Mouse (Mus musculus): ENCODE measurements around the gene Limk1. TPM values are rescaled to one million over a fixed set of nuclear protein-coding genes. Genes with fewer than 3 reads are reported as not detected.

The Limk1 gene
- polyA plus RNA-seq, 1 experiment from 2014 or later, result 3.8 TPM

DNA sequence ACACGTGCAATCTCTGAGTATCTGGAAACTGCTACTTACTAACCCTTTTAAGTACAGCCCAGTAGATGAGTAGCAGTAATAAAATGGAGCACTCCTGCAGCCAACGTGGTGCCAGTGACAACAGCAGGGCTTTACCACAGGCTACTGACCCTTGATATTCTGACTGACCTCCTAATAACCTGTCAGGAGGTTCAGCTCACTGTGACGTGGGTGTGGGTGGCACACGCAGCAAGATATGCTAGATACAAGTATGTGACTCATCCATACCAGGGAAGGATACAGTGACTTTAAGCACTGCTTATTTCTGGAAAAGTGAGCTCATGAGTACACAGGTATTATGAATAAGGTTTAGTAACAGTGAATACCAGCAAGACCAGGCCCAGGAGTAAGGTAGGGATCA is 58.9 kb downstream of the Limk1 start:
- Histone ChIP-seq H3K4me2 (no peak overlapping the region), H3K9me3 (no peaks in the 10 kb centered on the region), H3K4me1 (peaks cover 52% of the 10 kb centered on the region), H3K4me3 (no peak overlapping the region), H3K27me3 (replicated peaks) (no peaks in the 10 kb centered on the region), H3K27ac (replicated peaks) (no peak overlapping the region), H3K9ac (no peak overlapping the region), H3K36me3 (peaks cover 93% of the 10 kb centered on the region)
- ATAC-seq (ENCODE audit: extremely low read depth, insufficient number of reproducible peaks, low FRiP score, low TSS enrichment), result no peak
- 37% methylated on average over 4 of the region's 4 CpGs for WGBS

DNA sequence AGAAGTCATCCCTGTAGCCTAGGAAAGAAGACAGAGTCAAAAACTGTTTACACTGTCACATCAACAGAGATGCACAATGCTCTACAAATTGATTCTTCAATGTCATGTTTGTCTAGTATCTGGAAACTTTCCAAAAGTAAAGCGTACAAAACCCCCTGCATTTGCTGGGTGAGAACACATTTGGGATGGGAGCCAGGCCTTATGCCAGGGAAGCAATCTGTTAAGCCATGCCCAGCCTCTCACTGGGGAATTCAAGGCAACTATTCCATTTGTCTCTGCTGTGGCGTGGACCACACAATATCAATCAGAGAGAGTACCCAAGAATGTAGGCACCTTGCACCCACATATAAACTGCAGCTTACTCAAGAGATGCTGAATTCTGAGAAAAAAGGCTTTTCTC is 66.3 kb downstream of the Limk1 start:
- no peak for ATAC-seq (ENCODE audit: extremely low read depth, insufficient number of reproducible peaks, low FRiP score, low TSS enrichment)
- Histone ChIP-seq H3K4me1 (peaks cover 9% of the 10 kb centered on the region), H3K36me3 (peaks cover 100% of the 10 kb centered on the region), H3K4me3 (no peak overlapping the region), H3K27me3 (replicated peaks) (no peaks in the 10 kb centered on the region), H3K9ac (no peak overlapping the region), H3K27ac (replicated peaks) (no peak overlapping the region), H3K9me3 (no peaks in the 10 kb centered on the region), H3K4me2 (no peak overlapping the region)
- WGBS, result 87% methylated on average over 2 of the region's 2 CpGs

DNA sequence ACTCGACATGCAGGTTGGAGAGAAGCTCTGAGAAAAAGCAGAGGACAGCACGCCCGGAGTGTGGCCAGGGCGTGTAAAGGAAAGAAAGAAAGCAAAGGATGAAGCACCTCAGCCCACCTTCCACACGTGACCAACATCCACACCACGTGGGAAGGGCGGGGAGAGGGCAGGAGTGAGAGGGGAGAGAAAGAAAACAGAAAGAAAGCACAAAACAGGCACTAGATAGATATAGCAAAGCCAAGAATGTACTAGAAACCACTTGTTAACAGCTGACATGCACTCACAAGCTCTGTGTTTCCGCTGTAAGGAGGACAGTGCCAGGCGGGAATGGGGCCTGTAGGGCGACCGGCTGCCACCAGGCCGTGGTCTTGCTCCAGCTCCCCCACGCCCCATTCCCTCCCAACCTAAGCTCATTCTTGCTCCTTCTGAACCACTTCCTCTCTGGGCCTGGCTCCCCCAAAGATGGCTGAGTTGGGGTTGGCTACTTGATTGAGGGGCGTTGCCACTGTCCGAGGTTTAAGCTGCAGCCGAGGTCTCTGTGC is 67.2 kb downstream of the Limk1 start:
- WGBS, result 81% methylated on average over 16 of the region's 16 CpGs
- H3K9me3 ChIP-seq, result no peaks in the 10 kb centered on the region
- H3K9ac ChIP-seq, result no peak overlapping the region
- no peak overlapping the region for H3K4me2 ChIP-seq
- no peak overlapping the region for H3K27ac ChIP-seq (replicated peaks)
- H3K27me3 ChIP-seq (replicated peaks), result no peaks in the 10 kb centered on the region
- ATAC-seq (ENCODE audit: extremely low read depth, insufficient number of reproducible peaks, low FRiP score, low TSS enrichment), result no peak
- H3K4me1 ChIP-seq, result peaks cover 9% of the 10 kb centered on the region
- no peak overlapping the region for H3K4me3 ChIP-seq
- H3K36me3 ChIP-seq, result peaks cover 100% of the 10 kb centered on the region

DNA sequence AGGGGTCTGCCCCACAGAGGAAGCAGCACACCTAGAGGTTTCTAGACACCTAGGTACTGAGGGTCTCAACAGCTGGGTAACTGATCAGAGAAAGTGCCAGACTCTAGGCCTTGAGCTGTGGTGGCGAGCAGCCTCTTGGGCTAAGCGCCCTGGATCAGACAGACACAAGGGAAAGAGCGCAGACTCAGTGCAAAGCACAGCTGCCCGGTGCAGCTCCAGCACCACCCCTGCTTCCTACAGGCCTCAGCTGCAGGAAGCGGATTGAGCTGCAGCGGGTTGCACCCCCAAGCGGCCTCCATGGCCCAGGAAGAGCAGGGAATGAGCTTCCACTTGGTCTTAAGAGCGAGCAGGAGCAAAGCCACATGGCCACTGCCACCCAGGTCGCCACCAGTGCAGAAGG is 67.9 kb downstream of the Limk1 start:
- Histone ChIP-seq H3K36me3 (peaks cover 100% of the 10 kb centered on the region), H3K9me3 (no peaks in the 10 kb centered on the region), H3K9ac (no peak overlapping the region), H3K4me1 (peaks cover 9% of the 10 kb centered on the region), H3K4me2 (no peak overlapping the region), H3K27me3 (replicated peaks) (no peaks in the 10 kb centered on the region), H3K27ac (replicated peaks) (peak overlapping the region; percentile 58), H3K4me3 (no peak overlapping the region)
- 91% methylated on average over 9 of the region's 9 CpGs for WGBS
- ATAC-seq (ENCODE audit: extremely low read depth, insufficient number of reproducible peaks, low FRiP score, low TSS enrichment), result no peak

DNA sequence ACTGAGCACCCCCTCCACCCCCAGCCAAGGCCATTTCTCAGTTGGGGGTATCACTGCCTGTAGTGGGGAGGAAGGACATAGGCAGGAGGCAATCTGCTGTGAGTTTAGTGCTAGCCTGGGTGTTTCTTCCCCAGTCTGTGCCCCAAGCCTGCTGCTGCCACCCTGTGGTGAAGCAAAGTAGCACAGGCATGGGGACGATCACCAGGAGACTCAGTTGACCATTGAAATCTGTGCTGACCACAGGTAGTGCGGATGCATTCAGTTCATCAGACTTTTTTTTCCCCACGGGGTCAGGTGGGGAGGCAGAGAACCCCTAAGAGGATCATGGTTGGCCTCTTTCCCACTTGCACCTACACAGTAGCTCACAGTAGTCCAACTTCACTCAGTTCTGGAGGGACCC is 71.3 kb downstream of the Limk1 start:
- Histone ChIP-seq H3K36me3 (peaks cover 78% of the 10 kb centered on the region), H3K9ac (no peak overlapping the region), H3K9me3 (no peaks in the 10 kb centered on the region), H3K27me3 (replicated peaks) (no peaks in the 10 kb centered on the region), H3K4me2 (no peak overlapping the region), H3K4me1 (peaks cover 9% of the 10 kb centered on the region), H3K27ac (replicated peaks) (no peak overlapping the region), H3K4me3 (no peak overlapping the region)
- 62% methylated on average over 3 of the region's 3 CpGs for WGBS
- no peak for ATAC-seq (ENCODE audit: extremely low read depth, insufficient number of reproducible peaks, low FRiP score, low TSS enrichment)

DNA sequence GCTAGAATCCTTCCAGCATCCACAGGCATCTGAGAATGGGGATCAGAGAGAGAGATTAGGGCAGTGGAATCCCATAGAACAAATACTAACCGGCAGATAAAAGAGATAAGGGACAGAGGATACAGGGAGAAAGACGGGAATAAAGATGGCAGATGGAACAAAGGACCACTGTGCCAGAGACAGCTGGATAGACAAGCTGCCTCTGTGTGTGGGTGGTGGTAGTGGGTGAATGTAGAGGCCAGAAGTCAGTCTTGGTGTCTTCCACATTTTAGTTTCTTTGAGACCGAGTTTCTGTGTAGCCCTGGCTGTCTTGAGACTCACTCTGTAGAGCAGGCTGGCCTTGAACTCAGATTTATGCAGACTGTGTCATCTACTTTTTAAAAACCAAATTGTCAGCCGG is 72.6 kb downstream of the Limk1 start:
- H3K9ac ChIP-seq, result no peak overlapping the region
- no peaks in the 10 kb centered on the region for H3K27me3 ChIP-seq (replicated peaks)
- no peak overlapping the region for H3K4me2 ChIP-seq
- no peak for ATAC-seq (ENCODE audit: extremely low read depth, insufficient number of reproducible peaks, low FRiP score, low TSS enrichment)
- no peak overlapping the region for H3K27ac ChIP-seq (replicated peaks)
- no peak overlapping the region for H3K4me3 ChIP-seq
- WGBS, result 65% methylated on average over 4 of the region's 4 CpGs
- H3K4me1 ChIP-seq, result peaks cover 9% of the 10 kb centered on the region
- peaks cover 65% of the 10 kb centered on the region for H3K36me3 ChIP-seq
- H3K9me3 ChIP-seq, result no peaks in the 10 kb centered on the region

DNA sequence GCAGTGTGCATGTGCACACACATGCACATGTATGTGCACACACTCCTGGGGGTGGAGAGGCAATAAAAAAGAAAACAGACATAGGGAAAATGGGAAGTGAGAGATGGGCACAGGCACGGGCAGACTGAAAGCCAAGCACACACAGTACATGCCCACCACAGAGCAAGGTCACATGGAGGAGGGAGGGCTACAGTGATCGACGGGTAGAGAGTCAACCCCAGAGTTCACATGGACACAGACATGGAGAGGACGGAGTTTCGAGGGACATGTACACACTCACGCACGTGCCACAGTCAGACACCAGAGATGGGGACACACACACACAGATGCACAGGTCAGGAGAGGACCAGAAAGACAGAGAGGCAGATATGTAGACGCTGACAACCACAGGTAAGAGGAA is 73.0 kb downstream of the Limk1 start:
- H3K4me2 ChIP-seq, result no peak overlapping the region
- no peak overlapping the region for H3K9ac ChIP-seq
- no peaks in the 10 kb centered on the region for H3K27me3 ChIP-seq (replicated peaks)
- peaks cover 5% of the 10 kb centered on the region for H3K4me1 ChIP-seq
- WGBS, result 85% methylated on average over 8 of the region's 8 CpGs
- peaks cover 61% of the 10 kb centered on the region for H3K36me3 ChIP-seq
- ATAC-seq (ENCODE audit: extremely low read depth, insufficient number of reproducible peaks, low FRiP score, low TSS enrichment), result no peak
- no peak overlapping the region for H3K4me3 ChIP-seq
- H3K27ac ChIP-seq (replicated peaks), result no peak overlapping the region
- H3K9me3 ChIP-seq, result no peaks in the 10 kb centered on the region

DNA sequence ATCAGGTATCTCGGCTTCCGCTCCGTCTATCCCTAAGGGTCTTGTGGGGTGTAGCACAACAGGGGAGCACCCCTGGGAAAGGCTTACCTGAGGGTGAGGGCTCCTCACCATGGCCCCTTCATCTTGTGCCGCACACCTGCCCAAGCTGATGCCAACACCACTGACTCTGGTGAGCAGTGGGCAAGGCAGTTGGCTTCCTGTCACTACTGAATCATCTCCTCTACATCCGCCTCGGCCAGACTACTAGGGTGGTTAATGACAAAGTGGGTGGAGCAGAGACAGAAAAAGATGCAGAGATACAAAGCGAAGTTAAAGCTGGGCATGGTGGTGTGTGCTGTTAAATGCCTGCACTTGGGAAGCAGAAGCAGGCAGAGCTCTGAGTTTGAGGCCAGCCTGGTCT is 73.6 kb downstream of the Limk1 start, which contains the start of gene Lat2:
Gene Lat2, minus strand, starts transcription at position 224 of the 400 bp plus-strand sequence.
- H3K36me3 ChIP-seq, result peaks cover 55% of the 10 kb centered on the region
- H3K4me2 ChIP-seq, result no peak within 1 kb of the TSS
- no peak within 1 kb of the TSS for H3K27ac ChIP-seq (replicated peaks)
- no peak within 1 kb of the TSS for H3K9ac ChIP-seq
- H3K9me3 ChIP-seq, result no peaks in the 10 kb centered on the region
- no peaks in the 10 kb centered on the region; the same call in 1 of the 2 replicates for H3K4me1 ChIP-seq
- H3K27me3 ChIP-seq (replicated peaks), result no peaks in the 10 kb centered on the region
- no peak within 1 kb of the TSS for H3K4me3 ChIP-seq
- no peak for ATAC-seq (ENCODE audit: extremely low read depth, insufficient number of reproducible peaks, low FRiP score, low TSS enrichment)
- 85% methylated on average over 7 of the region's 7 CpGs for WGBS

DNA sequence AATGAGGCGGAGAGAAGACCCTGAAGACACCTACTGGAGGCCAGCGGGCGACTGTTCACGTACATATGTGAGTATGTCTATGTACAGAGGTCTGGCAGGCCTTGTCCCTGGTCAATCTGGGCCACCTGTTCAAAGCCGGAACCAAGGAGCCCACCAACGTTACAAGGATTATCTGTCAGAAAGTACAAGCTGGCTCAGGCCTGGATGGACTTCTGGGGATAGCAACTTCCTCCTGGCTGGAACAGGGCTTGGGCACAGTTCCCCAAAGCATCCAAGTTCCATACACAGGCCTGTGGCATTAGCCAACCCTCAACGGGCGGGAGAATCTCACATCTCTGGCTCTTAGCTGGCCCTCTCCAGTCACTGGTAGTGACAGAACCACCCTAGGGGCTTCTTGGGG is 74.1 kb downstream of the Limk1 start:
- H3K4me2 ChIP-seq, result no peak overlapping the region
- no peaks in the 10 kb centered on the region for H3K9me3 ChIP-seq
- H3K27ac ChIP-seq (replicated peaks), result no peak overlapping the region
- H3K4me1 ChIP-seq, result no peaks in the 10 kb centered on the region
- H3K27me3 ChIP-seq (replicated peaks), result no peaks in the 10 kb centered on the region
- no peak overlapping the region for H3K9ac ChIP-seq
- H3K4me3 ChIP-seq, result no peak overlapping the region
- no peak for ATAC-seq (ENCODE audit: extremely low read depth, insufficient number of reproducible peaks, low FRiP score, low TSS enrichment)
- WGBS, result 86% methylated on average over 8 of the region's 8 CpGs
- peaks cover 50% of the 10 kb centered on the region for H3K36me3 ChIP-seq

DNA sequence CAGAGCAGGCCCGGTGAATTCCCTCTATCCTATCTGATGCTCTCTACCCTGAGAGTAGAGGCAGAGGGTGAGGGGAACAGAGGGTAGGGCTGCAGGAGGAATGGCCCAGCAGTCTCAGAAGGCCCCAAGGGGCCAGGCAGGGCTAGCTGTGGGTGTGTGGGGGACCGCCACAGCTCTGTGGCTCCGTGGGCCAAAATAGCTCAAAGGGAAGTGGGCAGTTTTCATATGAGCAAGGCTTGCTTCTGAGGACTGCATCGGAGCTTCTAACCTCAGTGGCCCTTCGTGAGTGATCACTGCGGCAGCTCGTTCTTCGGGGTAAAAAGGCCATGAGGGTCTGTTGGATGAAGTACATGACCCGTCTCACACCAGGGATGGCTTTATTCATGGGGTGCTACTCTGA is 74.7 kb downstream of the Limk1 start:
- Histone ChIP-seq H3K27ac (replicated peaks) (no peak overlapping the region), H3K4me1 (no peaks in the 10 kb centered on the region)
- WGBS, result 80% methylated on average over 9 of the region's 9 CpGs

DNA sequence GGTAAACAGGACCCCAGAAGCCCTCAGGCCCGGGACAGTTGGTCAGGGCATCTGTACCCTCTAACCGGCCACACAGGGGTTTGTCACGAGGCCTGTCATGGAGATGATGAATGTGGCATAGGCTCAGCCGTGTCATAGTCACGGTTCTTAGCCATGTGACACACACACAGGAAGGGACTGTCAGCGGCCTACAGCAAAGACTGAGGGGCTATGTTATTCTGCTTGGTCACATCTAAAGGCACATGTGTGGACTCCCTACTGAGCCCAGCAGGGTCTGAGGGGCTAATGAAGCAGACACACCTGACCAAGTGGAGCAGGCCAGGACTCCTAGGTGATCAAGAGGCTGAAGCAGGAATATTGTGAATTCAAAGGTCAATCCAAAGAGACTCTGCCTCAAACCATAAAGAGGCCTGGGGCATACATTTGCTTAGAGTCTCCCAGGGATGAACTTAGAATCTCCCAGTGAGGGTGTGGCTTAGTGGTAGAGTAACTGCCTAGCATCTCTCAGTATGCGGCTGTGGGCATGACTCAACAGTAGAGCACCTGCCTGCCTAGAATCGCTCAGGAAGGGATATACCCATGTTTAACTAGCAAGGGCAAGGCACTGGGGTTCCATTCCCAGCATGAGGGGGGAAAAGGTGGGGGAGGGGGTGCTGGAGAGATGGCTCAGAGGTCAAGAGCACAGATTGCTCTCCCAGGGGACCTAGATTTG is 76.4 kb downstream of the Limk1 start:
- H3K36me3 ChIP-seq, result peaks cover 27% of the 10 kb centered on the region
- no peak overlapping the region for H3K27ac ChIP-seq (replicated peaks)
- no peak overlapping the region for H3K4me3 ChIP-seq
- no peak overlapping the region for H3K9ac ChIP-seq
- no peak overlapping the region for H3K4me2 ChIP-seq
- 59% methylated on average over 8 of the region's 8 CpGs for WGBS
- ATAC-seq (ENCODE audit: extremely low read depth, insufficient number of reproducible peaks, low FRiP score, low TSS enrichment), result no peak
- no peaks in the 10 kb centered on the region for H3K9me3 ChIP-seq
- no peaks in the 10 kb centered on the region for H3K27me3 ChIP-seq (replicated peaks)
- H3K4me1 ChIP-seq, result no peaks in the 10 kb centered on the region

More for the DNA sequence above, 74.7 kb downstream of the Limk1 start:
- Histone ChIP-seq H3K9me3 (no peaks in the 10 kb centered on the region), H3K4me2 (no peak overlapping the region), H3K27me3 (replicated peaks) (no peaks in the 10 kb centered on the region), H3K36me3 (peaks cover 44% of the 10 kb centered on the region), H3K9ac (no peak overlapping the region), H3K4me3 (no peak overlapping the region)
- no peak for ATAC-seq (ENCODE audit: extremely low read depth, insufficient number of reproducible peaks, low FRiP score, low TSS enrichment)

All from heart, embryonic 13.5 days (tissue).